Mouse (Mus musculus) monocyte, adult 2 months (primary cell): ENCODE measurements around the gene Mphosph9.
"Not testable (repeated sequence)": the region's sequence is repeated elsewhere in the genome, so short reads cannot be mapped to it uniquely, and the experiment has no call there.

Experiments used
- DNase-seq, 2 experiments: peaks; one replicate each; pipeline ENCODE4 v3.0.0; 2022; ENCODE audit warnings: low spot score in 2 of 2, low read depth in 1 of 2

The Mphosph9 gene

GRCm38 (mm10) chr5:124349196-124349595, 21.4 kb upstream of the Mphosph9 start:
- no peak for DNase-seq

- DNase-seq: no peak
Observed at GRCm38 (mm10) chr5:124342897-124343296, 15.1 kb upstream of the Mphosph9 start.

GRCm38 (mm10) chr5:124341753-124342339, 14.1 kb upstream of the Mphosph9 start:
- not testable (repeated sequence) for DNase-seq

- no peak for DNase-seq
Observed at GRCm38 (mm10) chr5:124338791-124339190, 11.0 kb upstream of the Mphosph9 start.

GRCm38 (mm10) chr5:124337909-124338308, 10.1 kb upstream of the Mphosph9 start:
- no peak for DNase-seq

GRCm38 (mm10) chr5:124337103-124337502, 9.3 kb upstream of the Mphosph9 start:
- no peak for DNase-seq

- DNase-seq: no peak
Observed at GRCm38 (mm10) chr5:124334392-124334791, 6.6 kb upstream of the Mphosph9 start.

GRCm38 (mm10) chr5:124330086-124330485, 2.3 kb upstream of the Mphosph9 start:
- no peak for DNase-seq

GRCm38 (mm10) chr5:124326829-124327228, 943 bp downstream of the Mphosph9 start:
- no peak for DNase-seq

GRCm38 (mm10) chr5:124317648-124318047, 10.1 kb downstream of the Mphosph9 start:
- no peak for DNase-seq

GRCm38 (mm10) chr5:124315941-124316340, 11.8 kb downstream of the Mphosph9 start:
- DNase-seq: no peak

- DNase-seq: no peak
Observed at GRCm38 (mm10) chr5:124315498-124315897, 12.3 kb downstream of the Mphosph9 start.

GRCm38 (mm10) chr5:124310091-124310490, 17.7 kb downstream of the Mphosph9 start:
- no peak for DNase-seq

- no peak for DNase-seq
Observed at GRCm38 (mm10) chr5:124309155-124309554, 18.6 kb downstream of the Mphosph9 start.

GRCm38 (mm10) chr5:124302853-124303252, 24.9 kb downstream of the Mphosph9 start:
- not testable (repeated sequence) for DNase-seq

- DNase-seq: no peak
Observed at GRCm38 (mm10) chr5:124300132-124300531, 27.6 kb downstream of the Mphosph9 start.

GRCm38 (mm10) chr5:124299307-124299706, 28.5 kb downstream of the Mphosph9 start:
- not testable (repeated sequence) for DNase-seq

GRCm38 (mm10) chr5:124296475-124296874, 31.3 kb downstream of the Mphosph9 start:
- no peak for DNase-seq

GRCm38 (mm10) chr5:124293967-124294366, 33.8 kb downstream of the Mphosph9 start:
- DNase-seq: no peak

- DNase-seq: no peak
Observed at GRCm38 (mm10) chr5:124290216-124290615, 37.6 kb downstream of the Mphosph9 start.

- DNase-seq: no peak
Observed at GRCm38 (mm10) chr5:124287616-124288247, 40.0 kb downstream of the Mphosph9 start.

GRCm38 (mm10) chr5:124284330-124284729, 43.4 kb downstream of the Mphosph9 start:
- no peak for DNase-seq

GRCm38 (mm10) chr5:124282854-124283253, 44.9 kb downstream of the Mphosph9 start:
- DNase-seq: no peak
